Mouse (Mus musculus) cerebellum, adult 9-11 months (tissue): ENCODE measurements around the gene Prim2.

ENCODE experiments used
- DNase-seq: peaks from one replicate; pipeline ENCODE4 v3.0.0; 2022

Gene Prim2

DNA sequence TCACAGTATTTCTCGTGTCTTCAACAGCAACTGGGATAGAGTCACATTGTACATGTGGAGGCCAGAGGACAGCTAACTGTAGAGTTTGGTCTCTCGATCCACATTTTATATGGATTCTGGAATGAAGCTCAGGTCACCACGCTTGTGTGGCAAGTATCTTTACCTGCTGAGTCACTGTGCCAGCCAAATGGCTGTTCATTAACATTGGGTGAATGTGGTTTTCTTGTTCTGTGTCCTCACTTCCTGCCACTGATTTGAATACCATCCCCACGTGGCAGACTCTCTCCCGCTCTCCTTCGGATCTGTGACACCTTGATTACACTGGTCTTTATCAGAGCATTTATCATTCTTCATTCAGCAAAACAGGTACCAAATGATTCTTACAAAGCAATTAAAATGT lies 198.5 kb downstream of the Prim2 start:
- no peak for DNase-seq

- DNase-seq, result no peak
These were observed 199.4 kb downstream of the Prim2 start for GRCm38 (mm10) chr1:33470222-33470621.

GRCm38 (mm10) chr1:33464234-33464633 lies 205.4 kb downstream of the Prim2 start:
- no peak for DNase-seq

GRCm38 (mm10) chr1:33460703-33461102 lies 208.9 kb downstream of the Prim2 start:
- no peak for DNase-seq

- DNase-seq, result no peak
These were observed 209.3 kb downstream of the Prim2 start for GRCm38 (mm10) chr1:33460262-33460661.

- no peak for DNase-seq
These were observed 210.6 kb downstream of the Prim2 start for GRCm38 (mm10) chr1:33458950-33459349.

GRCm38 (mm10) chr1:33454251-33454650 lies 215.3 kb downstream of the Prim2 start:
- no peak for DNase-seq

GRCm38 (mm10) chr1:33453299-33453698 lies 216.3 kb downstream of the Prim2 start:
- DNase-seq, result no peak

- no peak for DNase-seq
These were observed 222.4 kb downstream of the Prim2 start for GRCm38 (mm10) chr1:33447179-33447578.

- no peak for DNase-seq
These were observed 233.4 kb downstream of the Prim2 start for GRCm38 (mm10) chr1:33436167-33436566.
